Mouse (Mus musculus) forebrain, embryonic 10.5 days (tissue): ENCODE measurements at regions not wholly inside any gene's neighbourhood (a gene's known extent, or its start where the extent isn't known, plus 50 kb on each side); places are given as distances from the start of the nearest gene placed in this dataset.

Experiments
- DNase-seq: peaks from one replicate; pipeline ENCODE4 v3.0.0-alpha.2; 2017; ENCODE audit warnings: low spot score; ENCODE audit errors: extremely low spot score
- H3K27ac ChIP-seq: fragments of 300-500 bp; sonication (generic); 2 replicates; pipeline ENCODE4 v1.5.1; 2016; ENCODE audit warnings: mild to moderate bottlenecking
- H3K27me3 ChIP-seq: fragments of 300-500 bp; sonication (generic); 2 replicates; pipeline ENCODE4 v1.6.1; 2016; ENCODE audit warnings: mild to moderate bottlenecking; ENCODE audit not compliant: poor library complexity, severe bottlenecking
- H3K36me3 ChIP-seq: fragments of 300-500 bp; sonication (generic); replicated peaks from 2 replicates; pipeline ENCODE4 v1.6.1; 2016; ENCODE audit warnings: mild to moderate bottlenecking, moderate library complexity
- H3K4me1 ChIP-seq: fragments of 300-500 bp; sonication (generic); 2 replicates; pipeline ENCODE4 v1.6.1; 2016
- H3K4me3 ChIP-seq: fragments of 300-500 bp; sonication (generic); 2 replicates; pipeline ENCODE4 v1.5.1; 2016; ENCODE audit warnings: mild to moderate bottlenecking, moderate library complexity
- H3K9me3 ChIP-seq: fragments of 300-500 bp; sonication (generic); 2 replicates; pipeline ENCODE4 v1.6.1; 2016; ENCODE audit warnings: mild to moderate bottlenecking, moderate library complexity
- WGBS: fragments of 180-500 bp; shearing (Covaris S2); methylation state at CpG from one replicate; pipeline ENCODE4 v1.1.7; 2016; 5-methylcytosine and 5-hydroxymethylcytosine counted together

- H3K27me3 ChIP-seq, result no peaks in the 10 kb centered on the region
- no peaks in the 10 kb centered on the region for H3K4me1 ChIP-seq
- no peak overlapping the region for H3K4me3 ChIP-seq
- no peaks in the 10 kb centered on the region for H3K36me3 ChIP-seq
- no peak overlapping the region for H3K27ac ChIP-seq
- no peaks in the 10 kb centered on the region for H3K9me3 ChIP-seq
- WGBS, result 87% methylated on average over 5 of the region's 5 CpGs
- no peak for DNase-seq
These were observed 179.5 kb downstream of the Ets1 start for GRCm38 (mm10) chr9:32815473-32815872.

GRCm38 (mm10) chr9:32816649-32817425 lies 180.8 kb downstream of the Ets1 start:
- Histone ChIP-seq H3K4me3 (no peak overlapping the region), H3K27ac (no peak overlapping the region), H3K4me1 (no peaks in the 10 kb centered on the region), H3K27me3 (no peaks in the 10 kb centered on the region), H3K9me3 (no peaks in the 10 kb centered on the region), H3K36me3 (no peaks in the 10 kb centered on the region)
- 93% methylated on average over 9 of the region's 9 CpGs for WGBS
- no peak for DNase-seq

- no peak for DNase-seq
- Histone ChIP-seq H3K27me3 (no peaks in the 10 kb centered on the region), H3K9me3 (no peaks in the 10 kb centered on the region), H3K4me1 (no peaks in the 10 kb centered on the region), H3K4me3 (no peak overlapping the region), H3K27ac (no peak overlapping the region), H3K36me3 (no peaks in the 10 kb centered on the region)
- WGBS, result 84% methylated on average over 7 of the region's 7 CpGs
These were observed 181.7 kb downstream of the Ets1 start for GRCm38 (mm10) chr9:32817442-32818358.

- H3K4me1 ChIP-seq, result peaks cover 15% of the 10 kb centered on the region
- H3K27ac ChIP-seq, result no peak overlapping the region
- H3K27me3 ChIP-seq, result no peaks in the 10 kb centered on the region
- no peak overlapping the region for H3K4me3 ChIP-seq
- H3K36me3 ChIP-seq, result no peaks in the 10 kb centered on the region
- no peaks in the 10 kb centered on the region for H3K9me3 ChIP-seq
- DNase-seq, result peak; percentile 26
- 45% methylated on average over 8 of the region's 8 CpGs for WGBS
These were observed 187.6 kb downstream of the Ets1 start for GRCm38 (mm10) chr9:32823439-32824133.

- WGBS, result 63% methylated on average over 6 of the region's 6 CpGs
- Histone ChIP-seq H3K36me3 (no peaks in the 10 kb centered on the region), H3K4me3 (no peak overlapping the region), H3K9me3 (no peaks in the 10 kb centered on the region), H3K27ac (no peak overlapping the region), H3K27me3 (no peaks in the 10 kb centered on the region), H3K4me1 (peaks cover 15% of the 10 kb centered on the region)
- DNase-seq, result no peak
These were observed 188.1 kb downstream of the Ets1 start for GRCm38 (mm10) chr9:32824134-32824531.

- Histone ChIP-seq H3K27me3 (no peaks in the 10 kb centered on the region), H3K4me3 (no peak overlapping the region), H3K4me1 (peaks cover 11% of the 10 kb centered on the region), H3K36me3 (no peaks in the 10 kb centered on the region), H3K27ac (no peak overlapping the region), H3K9me3 (no peaks in the 10 kb centered on the region)
- WGBS, result 66% methylated on average over 2 of the region's 2 CpGs
- DNase-seq, result no peak
These were observed 194.4 kb downstream of the Ets1 start for GRCm38 (mm10) chr9:32830268-32830891.

DNA sequence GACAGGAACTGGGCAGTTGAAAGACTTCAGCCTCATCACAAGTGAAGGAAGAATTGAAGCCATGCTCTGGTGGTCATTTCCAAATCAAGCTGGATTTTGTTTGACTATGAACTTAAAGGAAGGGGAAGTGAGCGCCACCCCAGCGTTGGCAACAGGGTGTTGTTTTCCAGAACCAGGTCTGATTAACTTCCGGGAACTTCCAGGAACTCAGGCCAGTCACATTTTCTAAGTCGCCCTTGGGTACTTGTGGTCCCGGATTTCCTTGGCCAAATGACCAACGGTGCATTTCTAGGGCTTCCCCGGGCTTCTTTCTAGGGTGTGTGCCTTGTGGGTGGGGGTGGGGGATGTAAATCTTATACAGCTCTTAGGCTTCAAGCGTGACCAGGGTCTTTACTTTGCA lies 197.4 kb downstream of the Ets1 start:
- Histone ChIP-seq H3K27me3 (no peaks in the 10 kb centered on the region), H3K36me3 (no peaks in the 10 kb centered on the region), H3K4me3 (no peak overlapping the region), H3K27ac (no peak overlapping the region), H3K4me1 (peaks cover 26% of the 10 kb centered on the region), H3K9me3 (no peaks in the 10 kb centered on the region)
- 90% methylated on average over 8 of the region's 8 CpGs for WGBS
- no peak for DNase-seq

DNA sequence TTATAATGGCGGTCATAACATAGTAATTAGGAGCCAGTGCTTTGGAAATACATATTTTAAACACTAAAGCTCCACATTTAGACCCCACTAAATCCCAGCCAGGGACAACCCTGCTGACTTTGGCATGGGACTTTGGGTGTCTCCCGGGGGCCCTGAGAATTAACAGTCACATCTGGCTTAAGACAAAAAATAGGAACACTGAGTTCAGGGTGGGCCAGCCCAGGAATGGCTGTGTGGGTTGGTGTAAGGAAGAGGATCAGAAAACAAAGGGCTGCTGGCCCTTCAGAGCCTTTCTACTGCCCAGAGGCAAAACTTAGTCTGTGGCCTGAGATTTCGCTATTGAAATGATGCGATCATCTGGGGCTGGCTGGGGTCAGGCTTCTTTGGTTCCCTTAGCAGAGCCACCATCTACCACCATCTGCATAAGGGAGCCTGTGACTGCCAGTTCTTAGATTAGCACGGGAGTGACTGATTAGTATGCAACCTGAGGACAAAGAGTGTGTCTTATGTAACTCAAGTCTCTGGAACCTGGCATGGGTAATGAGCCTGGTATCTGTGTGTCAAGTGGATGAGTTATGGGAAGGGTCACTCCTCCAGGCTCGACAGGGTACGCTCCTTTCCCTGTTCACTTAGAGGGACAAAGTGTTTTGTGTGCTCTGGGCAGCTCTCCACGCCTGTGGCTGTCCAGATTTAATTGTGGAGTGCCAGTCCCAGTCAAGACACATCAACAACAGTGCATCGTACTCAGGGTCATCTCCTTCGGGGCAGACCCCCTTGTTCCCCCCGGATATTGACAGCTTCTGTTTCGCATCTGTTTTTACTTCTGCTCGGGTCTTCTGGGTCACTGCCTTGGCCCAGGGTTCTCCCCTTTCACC lies 199.0 kb downstream of the Ets1 start:
- Histone ChIP-seq H3K9me3 (no peaks in the 10 kb centered on the region), H3K4me1 (peaks cover 26% of the 10 kb centered on the region), H3K27me3 (no peaks in the 10 kb centered on the region), H3K27ac (peak overlapping the region; percentile 52; the same call in 1 of the 2 replicates), H3K36me3 (no peaks in the 10 kb centered on the region), H3K4me3 (no peak overlapping the region)
- DNase-seq, result peak; percentile 23
- WGBS, result 47% methylated on average over 13 of the region's 13 CpGs

DNA sequence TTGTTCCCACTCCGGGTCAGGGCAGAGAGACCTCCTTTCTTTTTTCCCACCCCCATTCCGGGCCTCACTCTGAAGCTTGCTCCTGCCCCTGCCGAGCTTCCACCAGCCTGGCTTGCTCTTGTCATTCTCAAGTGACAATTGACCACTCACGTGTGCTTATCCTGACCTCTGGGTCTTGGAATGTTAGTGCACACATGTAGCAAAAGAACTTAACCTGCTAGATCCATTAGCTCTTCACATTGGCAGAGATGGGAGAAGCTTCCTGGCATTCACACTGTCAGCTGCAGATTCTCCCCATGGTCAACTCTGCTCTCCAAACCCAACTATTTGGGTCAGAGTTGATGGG lies 199.6 kb downstream of the Ets1 start:
- DNase-seq, result no peak
- no peaks in the 10 kb centered on the region for H3K9me3 ChIP-seq
- peak overlapping the region; percentile 52; the same call in 1 of the 2 replicates for H3K27ac ChIP-seq
- no peaks in the 10 kb centered on the region for H3K36me3 ChIP-seq
- 34% methylated on average over 4 of the region's 4 CpGs for WGBS
- H3K4me1 ChIP-seq, result peaks cover 26% of the 10 kb centered on the region
- H3K4me3 ChIP-seq, result no peak overlapping the region
- no peaks in the 10 kb centered on the region for H3K27me3 ChIP-seq

DNA sequence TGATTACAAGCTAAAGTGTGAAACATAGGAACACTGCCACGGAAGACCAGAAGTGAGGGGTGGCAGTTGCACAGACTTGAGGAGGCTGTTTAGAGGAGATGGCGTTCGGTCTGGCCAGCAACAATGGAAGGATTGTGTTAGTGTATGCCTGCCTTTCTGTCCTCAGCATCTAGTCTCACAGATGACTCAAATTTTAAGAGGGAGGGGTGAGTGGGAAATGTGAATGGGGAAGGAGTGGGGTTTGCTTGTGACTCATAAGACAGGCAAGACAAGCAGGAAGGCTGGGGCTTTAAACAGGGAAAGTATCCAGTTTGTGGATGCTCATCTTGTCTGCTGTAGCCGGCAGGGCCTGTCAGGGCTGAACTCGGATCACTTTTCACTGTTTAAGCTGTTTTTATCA lies 200.3 kb downstream of the Ets1 start:
- Histone ChIP-seq H3K36me3 (no peaks in the 10 kb centered on the region), H3K27ac (0 out of 2 replicates have a peak overlapping the region, but pooled peaks have one; percentile 22), H3K27me3 (no peaks in the 10 kb centered on the region), H3K4me3 (no peak overlapping the region), H3K9me3 (no peaks in the 10 kb centered on the region), H3K4me1 (peaks cover 26% of the 10 kb centered on the region)
- WGBS, result 63% methylated on average over 5 of the region's 5 CpGs
- DNase-seq, result no peak

DNA sequence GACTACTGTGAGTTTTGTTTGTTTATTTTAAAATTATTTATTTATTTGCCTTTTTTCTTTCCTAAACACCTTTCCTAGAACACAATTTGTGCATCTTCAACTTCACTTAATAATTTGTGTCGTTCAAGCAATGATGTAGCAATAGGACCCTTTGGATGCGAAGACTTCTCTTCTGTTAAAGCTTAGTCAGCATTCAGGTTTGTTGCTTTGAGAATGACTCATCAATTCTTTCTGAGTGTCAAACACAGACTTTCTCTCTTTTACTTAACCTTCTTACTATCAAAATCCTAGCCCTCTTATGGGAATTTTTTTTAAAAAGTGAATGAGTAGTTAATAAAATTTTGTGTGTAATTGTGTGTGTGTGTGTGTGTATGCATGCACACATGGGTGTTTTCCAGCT lies 211.3 kb downstream of the Ets1 start:
- H3K27me3 ChIP-seq, result no peaks in the 10 kb centered on the region
- WGBS, result 89% methylated on average over 2 of the region's 2 CpGs
- no peak overlapping the region for H3K4me3 ChIP-seq
- no peak overlapping the region for H3K27ac ChIP-seq
- H3K4me1 ChIP-seq, result no peaks in the 10 kb centered on the region
- H3K36me3 ChIP-seq, result no peaks in the 10 kb centered on the region
- H3K9me3 ChIP-seq, result no peaks in the 10 kb centered on the region; the same call in 1 of the 2 replicates
- DNase-seq, result no peak

GRCm38 (mm10) chr9:32852282-32852681 lies 216.3 kb downstream of the Ets1 start:
- Histone ChIP-seq H3K36me3 (no peaks in the 10 kb centered on the region), H3K27ac (no peak overlapping the region), H3K27me3 (no peaks in the 10 kb centered on the region), H3K9me3 (no peaks in the 10 kb centered on the region), H3K4me3 (no peak overlapping the region), H3K4me1 (no peaks in the 10 kb centered on the region)
- DNase-seq, result no peak
- 68% methylated on average over 3 of the region's 3 CpGs for WGBS
